Mouse (Mus musculus): Measurements from ENCODE around the gene Cldn34c1.

Gene Cldn34c1

DNA sequence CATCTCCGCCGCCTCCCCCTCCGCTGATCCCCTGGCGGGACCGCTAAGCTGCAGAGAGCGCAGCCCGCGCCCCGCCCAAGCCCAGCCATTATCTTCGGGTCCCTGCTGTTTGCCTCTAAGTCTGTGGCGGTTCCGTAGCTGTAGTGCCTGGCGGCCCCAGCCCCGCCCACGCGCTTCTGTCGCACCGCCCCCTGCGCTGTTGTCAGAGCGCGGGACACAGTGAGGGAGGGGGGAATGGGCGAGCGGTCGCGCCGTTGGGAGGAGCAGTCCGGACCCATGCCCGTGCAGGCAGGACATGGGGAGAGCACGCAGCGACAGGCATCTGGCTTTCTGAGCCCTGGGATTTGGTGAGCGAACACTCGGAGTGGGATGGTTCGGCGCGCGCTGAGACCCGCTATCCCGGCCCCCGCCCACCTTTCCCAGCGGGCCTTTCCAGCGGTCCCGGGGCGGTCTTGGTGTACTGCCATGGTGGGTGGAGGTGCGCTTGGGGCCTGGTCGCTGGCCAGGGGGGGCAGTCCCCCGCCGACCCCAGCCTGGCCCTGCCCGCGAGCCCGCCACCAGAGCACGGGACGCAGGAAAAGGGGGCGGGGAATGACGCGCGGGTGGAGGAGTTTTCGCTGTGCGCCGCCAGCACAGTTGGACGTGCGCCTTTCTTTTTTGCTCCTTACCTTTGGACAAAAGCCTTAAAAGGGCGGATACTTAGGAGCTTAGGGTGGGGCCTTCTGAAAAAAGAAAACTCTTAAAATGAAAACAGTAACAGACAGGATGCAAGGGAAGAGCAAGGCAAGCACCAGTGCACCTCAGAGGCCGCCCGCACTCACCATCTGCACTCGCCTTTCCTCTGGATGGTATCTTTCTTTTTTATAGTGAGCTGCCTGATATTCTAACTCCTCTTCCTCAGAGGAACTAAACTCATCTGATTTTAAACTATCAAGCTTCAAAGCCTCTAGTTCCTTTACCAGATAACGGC lies at the start of gene Cldn34c1:
Cldn34c1 (plus strand) TSS at position 205 of the 970 bp plus-strand sequence.
- in situ Hi-C loops (cut with MboI, MseI): loop anchor here (25.0 kb wide), 2 partner anchors 234 to 484 kb away; partner anchors contain the start of gene Cldn34c2

DNA sequence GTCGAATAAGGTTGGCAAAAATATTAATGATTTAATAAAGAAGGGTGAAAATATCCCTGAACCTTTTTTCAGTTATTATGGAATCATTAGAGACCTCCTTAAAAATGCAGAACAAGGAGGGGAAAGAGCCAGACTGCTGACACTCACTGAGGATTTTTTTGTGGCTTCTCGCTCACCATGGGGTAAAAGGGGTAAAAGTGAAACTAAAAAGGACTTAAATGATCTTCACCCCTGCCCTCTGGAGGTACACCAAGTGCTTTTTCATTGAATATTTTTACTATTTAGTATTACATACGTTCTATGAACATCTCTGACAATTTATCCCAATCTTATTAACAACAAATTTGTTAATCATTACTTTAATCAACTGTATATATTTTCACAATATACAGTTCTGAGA lies 15.9 kb upstream of the Cldn34c1 start:
- in situ Hi-C loops (cut with MboI, MseI): loop anchor here (25.0 kb wide), 1 partner anchor 150 kb away; the partner anchor contains the start of gene Gm17577

DNA sequence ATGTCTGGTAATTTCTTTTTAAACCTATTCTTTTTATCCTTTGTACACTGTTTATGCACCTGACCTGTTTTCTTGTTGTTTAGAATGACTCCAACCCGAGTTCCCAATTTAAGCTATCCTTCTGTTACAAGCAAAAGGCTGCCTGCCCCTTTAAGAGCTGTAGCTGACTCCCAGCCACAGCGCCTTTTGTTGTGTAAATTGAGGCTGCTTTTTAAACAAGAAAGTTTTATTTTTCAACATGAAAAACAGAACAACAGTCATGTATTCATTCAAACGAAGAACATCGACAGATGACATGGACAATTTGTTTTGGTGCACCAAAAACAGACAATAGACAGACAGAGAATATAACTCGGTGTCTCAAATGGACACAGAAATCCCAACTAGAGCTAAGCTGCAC lies 489 bp upstream of the Cldn34c1 start:
- in situ Hi-C loops (cut with MboI, MseI): loop anchor here (25.0 kb wide), 2 partner anchors 234 to 484 kb away; partner anchors contain the start of gene Cldn34c2

DNA sequence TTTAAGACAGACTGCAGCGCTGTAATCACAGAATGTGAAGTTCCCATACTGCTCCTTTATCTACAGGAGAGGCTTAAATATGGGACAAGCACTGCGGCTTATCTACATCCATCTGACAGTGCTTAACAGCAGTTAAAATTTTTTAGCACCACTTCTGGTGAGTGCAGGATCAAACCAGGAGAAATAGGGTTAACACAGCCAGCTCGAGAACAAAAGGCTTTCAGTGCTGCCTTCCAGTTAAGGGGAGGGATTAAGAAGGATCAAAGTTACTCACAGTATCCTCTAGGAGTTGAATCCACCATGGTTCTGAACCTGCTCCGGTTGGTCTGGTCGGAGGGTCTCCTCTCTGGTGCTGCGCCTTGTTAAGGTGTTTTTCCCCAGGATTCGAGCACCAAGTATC lies 1.4 kb downstream of the Cldn34c1 start:
- in situ Hi-C loops (cut with MboI, MseI): loop anchor here (25.0 kb wide), 2 partner anchors 233 to 483 kb away; partner anchors contain the start of gene Cldn34c2

DNA sequence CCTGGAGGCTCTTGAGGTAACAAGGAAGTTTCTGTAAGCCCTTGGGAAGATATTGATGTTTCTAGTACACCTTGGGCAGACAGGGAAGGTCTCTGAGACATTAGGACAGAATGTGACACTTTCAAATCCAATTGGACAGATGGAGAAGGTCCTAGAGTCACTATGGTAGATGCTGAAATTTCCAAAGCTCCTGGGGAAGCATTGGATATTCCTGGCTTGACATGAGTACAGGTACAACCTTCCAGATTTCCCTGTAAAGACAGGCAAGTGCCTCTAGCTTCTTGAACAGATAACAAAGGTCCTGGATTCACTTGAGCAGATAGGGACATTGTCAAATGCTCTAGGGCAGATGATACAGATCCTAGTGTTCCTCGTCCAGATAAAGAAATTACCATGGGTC lies 119.1 kb downstream of the Cldn34c1 start, which contains the start of gene Srsx:
Srsx (minus strand) TSS at position 101 of the 400 bp plus-strand sequence.
- in situ Hi-C loops (cut with MboI, MseI): loop anchor here (5.0 kb wide), 1 partner anchor 455 kb away; no protein-coding TSS in a partner anchor
